Mouse (Mus musculus) embryonic facial prominence, embryonic 10.5 days (tissue): Measurements from ENCODE around the gene Cisd2. TPM values are rescaled to one million over a fixed set of nuclear protein-coding genes. Genes with fewer than 3 reads are reported as not detected.

ENCODE experiments used
- DNase-seq: peaks from one replicate; pipeline ENCODE4 v3.0.0-alpha.2; 2017; ENCODE audit warnings: low spot score
- H3K27ac ChIP-seq: fragments of 300-500 bp; sonication (generic); replicated peaks from 2 replicates; pipeline ENCODE4 v1.5.1; 2016; ENCODE audit warnings: mild to moderate bottlenecking
- H3K27me3 ChIP-seq: fragments of 300-500 bp; sonication (generic); replicated peaks from 2 replicates; pipeline ENCODE4 v1.6.1; 2016; ENCODE audit warnings: low read depth, mild to moderate bottlenecking; ENCODE audit not compliant: poor library complexity, severe bottlenecking
- H3K36me3 ChIP-seq: fragments of 300-500 bp; sonication (generic); replicated peaks from 2 replicates; pipeline ENCODE4 v1.6.1; 2016; ENCODE audit warnings: mild to moderate bottlenecking, moderate library complexity
- H3K4me1 ChIP-seq: fragments of 300-500 bp; sonication (generic); 2 replicates; pipeline ENCODE4 v1.6.1; 2016
- H3K4me3 ChIP-seq: fragments of 300-500 bp; sonication (generic); 2 replicates; pipeline ENCODE4 v1.5.1; 2016; ENCODE audit warnings: mild to moderate bottlenecking, moderate library complexity
- H3K9me3 ChIP-seq: fragments of 300-500 bp; sonication (generic); 2 replicates; pipeline ENCODE4 v1.6.1; 2016; ENCODE audit warnings: mild to moderate bottlenecking
- WGBS: fragments of 180-500 bp; shearing (Covaris S2); methylation state at CpG from one replicate; pipeline ENCODE4 v1.1.7; 2016; 5-methylcytosine and 5-hydroxymethylcytosine counted together
- polyA plus RNA-seq: library from polyadenylated mRNA; unstranded; fragments of >200 nt; fragmentation: Nextera tagmentation; extraction: Ambion mirVana; gene quantifications from 2 replicates; pipeline ENCODE4 v1.2.1, GENCODE M21; 2016

Cisd2 gene
- polyA plus RNA-seq, 1 experiment from 2014 or later, result 74.9 TPM

- Histone ChIP-seq H3K27ac (no peak overlapping the region), H3K4me3 (no peak overlapping the region), H3K36me3 (peaks cover 36% of the 10 kb centered on the region), H3K4me1 (no peaks in the 10 kb centered on the region), H3K9me3 (no peaks in the 10 kb centered on the region), H3K27me3 (no peaks in the 10 kb centered on the region)
- 78% methylated on average over 5 of the region's 5 CpGs for WGBS
- DNase-seq, result no peak
These were observed 19.9 kb downstream of the Cisd2 start for GRCm38 (mm10) chr3:135403856-135404255.

- Histone ChIP-seq H3K36me3 (peaks cover 32% of the 10 kb centered on the region), H3K27ac (no peak overlapping the region), H3K4me1 (no peaks in the 10 kb centered on the region), H3K27me3 (no peaks in the 10 kb centered on the region), H3K9me3 (no peaks in the 10 kb centered on the region), H3K4me3 (no peak overlapping the region)
- DNase-seq, result no peak
- WGBS, result 91% methylated on average over 9 of the region's 9 CpGs
These were observed 20.5 kb downstream of the Cisd2 start for GRCm38 (mm10) chr3:135403211-135403610.

GRCm38 (mm10) chr3:135402201-135402658 lies 21.5 kb downstream of the Cisd2 start:
- H3K27me3 ChIP-seq, result no peaks in the 10 kb centered on the region
- 17% methylated on average over 10 of the region's 10 CpGs for WGBS
- no peak overlapping the region for H3K27ac ChIP-seq
- H3K4me3 ChIP-seq, result no peak overlapping the region
- H3K36me3 ChIP-seq, result peaks cover 23% of the 10 kb centered on the region
- no peaks in the 10 kb centered on the region for H3K9me3 ChIP-seq
- H3K4me1 ChIP-seq, result no peaks in the 10 kb centered on the region
- peak; percentile 83 for DNase-seq

GRCm38 (mm10) chr3:135397112-135397511 lies 26.6 kb downstream of the Cisd2 start:
- no peaks in the 10 kb centered on the region for H3K36me3 ChIP-seq
- H3K4me1 ChIP-seq, result peaks cover 8% of the 10 kb centered on the region; the same call in 1 of the 2 replicates
- H3K9me3 ChIP-seq, result no peaks in the 10 kb centered on the region
- no peak overlapping the region for H3K27ac ChIP-seq
- H3K27me3 ChIP-seq, result no peaks in the 10 kb centered on the region
- no peak for DNase-seq
- no peak overlapping the region for H3K4me3 ChIP-seq

- no peaks in the 10 kb centered on the region for H3K27me3 ChIP-seq
- DNase-seq, result no peak
- 71% methylated on average over 6 of the region's 6 CpGs for WGBS
- H3K27ac ChIP-seq, result no peak overlapping the region
- no peak overlapping the region for H3K4me3 ChIP-seq
- H3K4me1 ChIP-seq, result peaks cover 8% of the 10 kb centered on the region; the same call in 1 of the 2 replicates
- no peaks in the 10 kb centered on the region for H3K9me3 ChIP-seq
- no peaks in the 10 kb centered on the region for H3K36me3 ChIP-seq
These were observed 27.6 kb downstream of the Cisd2 start for GRCm38 (mm10) chr3:135396081-135396480.

GRCm38 (mm10) chr3:135395085-135395484 lies 28.6 kb downstream of the Cisd2 start:
- Histone ChIP-seq H3K4me1 (peaks cover 8% of the 10 kb centered on the region; the same call in 1 of the 2 replicates), H3K27me3 (no peaks in the 10 kb centered on the region), H3K27ac (no peak overlapping the region), H3K36me3 (no peaks in the 10 kb centered on the region), H3K4me3 (no peak overlapping the region), H3K9me3 (no peaks in the 10 kb centered on the region)
- WGBS, result 83% methylated on average over 5 of the region's 5 CpGs
- DNase-seq, result no peak

- H3K36me3 ChIP-seq, result no peaks in the 10 kb centered on the region
- 84% methylated on average over 6 of the region's 6 CpGs for WGBS
- no peak overlapping the region for H3K4me3 ChIP-seq
- no peak for DNase-seq
- no peaks in the 10 kb centered on the region for H3K9me3 ChIP-seq
- H3K27ac ChIP-seq, result no peak overlapping the region
- peaks cover 8% of the 10 kb centered on the region; the same call in 1 of the 2 replicates for H3K4me1 ChIP-seq
- no peaks in the 10 kb centered on the region for H3K27me3 ChIP-seq
These were observed 30.5 kb downstream of the Cisd2 start for GRCm38 (mm10) chr3:135393186-135393585.

GRCm38 (mm10) chr3:135379868-135380267 lies 43.9 kb downstream of the Cisd2 start:
- H3K36me3 ChIP-seq, result no peaks in the 10 kb centered on the region
- H3K27me3 ChIP-seq, result no peaks in the 10 kb centered on the region
- H3K4me3 ChIP-seq, result no peak overlapping the region
- WGBS, result 93% methylated on average over 4 of the region's 4 CpGs
- no peaks in the 10 kb centered on the region for H3K9me3 ChIP-seq
- no peak overlapping the region for H3K27ac ChIP-seq
- no peak for DNase-seq
- H3K4me1 ChIP-seq, result no peaks in the 10 kb centered on the region

- DNase-seq, result no peak
- no peak overlapping the region for H3K4me3 ChIP-seq
- H3K4me1 ChIP-seq, result no peaks in the 10 kb centered on the region
- H3K9me3 ChIP-seq, result no peaks in the 10 kb centered on the region
- no peaks in the 10 kb centered on the region for H3K36me3 ChIP-seq
- H3K27ac ChIP-seq, result no peak overlapping the region
- 84% methylated on average over 10 of the region's 10 CpGs for WGBS
- no peaks in the 10 kb centered on the region for H3K27me3 ChIP-seq
These were observed 46.3 kb downstream of the Cisd2 start for GRCm38 (mm10) chr3:135377445-135377844.

GRCm38 (mm10) chr3:135375836-135376235 lies 47.9 kb downstream of the Cisd2 start:
- Histone ChIP-seq H3K4me1 (no peaks in the 10 kb centered on the region), H3K27ac (no peak overlapping the region), H3K36me3 (no peaks in the 10 kb centered on the region), H3K4me3 (no peak overlapping the region), H3K27me3 (no peaks in the 10 kb centered on the region), H3K9me3 (no peaks in the 10 kb centered on the region)
- WGBS, result 86% methylated on average over 3 of the region's 3 CpGs
- no peak for DNase-seq

GRCm38 (mm10) chr3:135357394-135357793 lies 66.3 kb downstream of the Cisd2 start:
- H3K4me3 ChIP-seq, result no peak overlapping the region
- no peak for DNase-seq
- 92% methylated on average over 4 of the region's 4 CpGs for WGBS
- no peaks in the 10 kb centered on the region for H3K9me3 ChIP-seq
- H3K36me3 ChIP-seq, result no peaks in the 10 kb centered on the region
- no peak overlapping the region for H3K27ac ChIP-seq
- H3K27me3 ChIP-seq, result no peaks in the 10 kb centered on the region
- no peaks in the 10 kb centered on the region for H3K4me1 ChIP-seq
